Mouse (Mus musculus): ENCODE results near the gene Lyz1. TPM values are rescaled to one million over a fixed set of nuclear protein-coding genes. Genes with fewer than 3 reads are reported as not detected.
"Not testable (repeated sequence)": the region's sequence is repeated elsewhere in the genome, so short reads cannot be mapped to it uniquely, and the experiment has no call there.

Lyz1 gene
- total RNA-seq (2022) = 10 to 100 TPM; 13.9 to 37.6 (median 25.4) TPM

GRCm38 (mm10) chr10:117292671-117293070 lies at the start of gene Lyz1:
TSS of gene Lyz1 (minus strand) at chr10:117292868.
- no peak for DNase-seq

DNA sequence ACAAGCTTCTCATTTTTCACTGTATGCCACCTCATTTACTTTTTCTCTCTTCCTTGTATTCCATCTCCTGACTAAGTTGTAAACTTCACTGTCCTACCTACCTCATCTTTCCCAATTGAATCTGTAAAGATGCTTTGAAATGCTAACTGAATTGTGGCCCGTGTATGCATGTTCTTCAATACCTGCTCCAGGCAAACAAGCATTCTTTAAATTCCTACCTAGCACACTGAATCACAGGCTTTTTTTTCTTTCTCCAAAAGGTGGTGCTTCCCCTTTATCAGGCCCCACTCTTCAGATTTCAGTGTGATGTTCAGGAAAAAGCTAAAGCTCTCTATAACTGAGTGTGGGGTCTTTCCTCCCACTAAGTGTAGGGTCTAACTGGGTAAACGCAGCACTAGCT lies 49.7 kb upstream of the Lyz1 start:
- DNase-seq = no peak

DNA sequence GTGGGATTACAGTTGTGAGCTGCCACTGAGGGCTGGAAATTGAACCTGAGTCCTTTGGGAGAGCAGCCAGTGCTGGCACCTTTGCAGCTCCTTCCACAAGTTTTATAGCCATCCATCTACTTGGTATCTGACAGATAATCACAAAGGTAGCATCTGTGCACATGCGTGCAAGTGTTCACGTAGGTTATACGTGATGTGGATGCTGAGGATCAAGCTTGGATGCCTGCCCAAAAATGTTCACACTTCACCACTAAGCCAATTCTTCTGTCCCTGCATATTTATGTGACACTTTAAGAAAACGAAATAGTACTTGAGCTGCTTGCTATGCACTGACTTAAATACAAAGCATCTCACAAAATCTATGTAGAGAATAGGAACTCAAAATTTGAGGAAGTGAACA lies 48.4 kb upstream of the Lyz1 start:
- DNase-seq = no peak

GRCm38 (mm10) chr10:117339241-117339640 lies 46.6 kb upstream of the Lyz1 start:
- no peak for DNase-seq

DNA sequence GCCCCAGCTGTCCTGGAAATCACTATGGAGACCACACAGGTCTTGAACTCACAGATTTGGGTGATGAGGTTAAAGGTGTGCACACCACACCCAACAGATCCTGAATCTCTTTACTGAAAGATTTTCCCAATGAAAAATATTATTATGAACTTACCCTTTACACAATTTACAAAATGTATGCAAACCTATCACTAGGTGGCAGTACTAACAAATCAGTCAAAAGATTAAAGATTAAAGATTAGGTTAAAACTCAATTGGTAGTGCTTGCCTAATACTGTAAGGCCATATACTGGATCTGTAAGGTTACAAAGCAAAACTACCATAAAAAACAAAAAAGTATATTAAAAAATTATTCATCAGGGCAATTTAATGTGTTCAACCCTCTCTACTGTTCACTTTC lies 45.3 kb upstream of the Lyz1 start:
- DNase-seq = no peak

- no peak for DNase-seq
These were observed 43.0 kb upstream of the Lyz1 start for GRCm38 (mm10) chr10:117335649-117336048.

DNA sequence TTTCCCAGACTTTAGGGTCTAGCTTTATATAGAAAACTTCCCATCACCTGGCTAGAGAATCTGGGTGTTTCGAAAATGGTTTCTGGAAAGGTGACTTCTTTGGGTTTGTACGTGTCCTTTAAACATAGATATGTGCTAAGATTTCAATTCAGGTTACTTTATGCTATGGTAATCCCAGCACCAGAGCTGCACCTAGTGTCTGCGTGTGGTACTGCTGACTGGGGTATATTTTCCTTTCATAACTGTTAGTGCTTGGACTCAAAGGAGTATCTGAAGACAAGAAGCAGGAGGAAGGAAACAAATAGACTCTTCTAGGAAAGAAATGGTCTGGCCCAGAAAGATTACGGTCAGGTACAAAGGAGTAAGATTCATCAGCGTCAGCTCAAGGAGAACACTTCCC lies 37.9 kb upstream of the Lyz1 start:
- no peak for DNase-seq

- no peak for DNase-seq
These were observed 31.1 kb upstream of the Lyz1 start for GRCm38 (mm10) chr10:117323782-117324181.

DNA sequence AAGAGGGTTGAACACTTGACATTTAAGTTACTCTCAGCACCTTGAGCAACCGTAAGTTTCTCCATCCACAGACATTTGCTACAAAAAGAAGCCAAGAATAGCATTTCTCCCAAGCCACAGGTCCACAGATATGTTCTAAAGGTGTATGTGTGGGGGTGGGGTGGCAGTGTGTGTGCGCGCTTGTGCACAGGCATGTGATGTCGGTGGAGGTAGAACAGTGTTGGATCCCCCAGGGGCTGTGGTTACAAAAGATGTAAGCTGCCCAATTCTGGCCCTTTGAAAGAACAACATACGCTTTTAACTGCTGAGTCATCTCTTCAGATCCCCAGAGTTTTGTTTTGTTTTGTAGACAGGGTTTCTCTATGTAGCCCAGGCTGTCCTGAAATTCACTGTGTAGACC lies 30.0 kb upstream of the Lyz1 start:
- no peak for DNase-seq

DNA sequence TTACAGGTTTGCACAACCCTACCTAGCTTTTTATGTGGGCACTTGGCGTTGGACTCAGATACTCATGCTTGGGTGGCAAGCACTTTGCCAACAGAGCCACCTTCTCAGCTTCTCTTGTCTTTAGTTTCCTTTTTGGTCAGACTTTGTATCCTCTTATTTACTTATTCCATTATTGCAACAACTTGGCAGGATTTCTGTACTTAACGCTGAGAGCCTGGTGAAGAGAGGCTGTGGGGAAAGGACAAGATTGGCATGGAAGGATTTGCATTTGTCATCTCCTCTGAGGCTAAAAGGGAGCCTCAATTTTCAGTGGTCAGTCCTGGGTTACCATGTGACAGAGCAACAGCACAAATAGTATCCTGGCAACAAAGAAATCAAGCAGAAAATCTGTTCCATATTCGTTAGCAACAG lies 27.9 kb upstream of the Lyz1 start:
- no peak for DNase-seq

DNA sequence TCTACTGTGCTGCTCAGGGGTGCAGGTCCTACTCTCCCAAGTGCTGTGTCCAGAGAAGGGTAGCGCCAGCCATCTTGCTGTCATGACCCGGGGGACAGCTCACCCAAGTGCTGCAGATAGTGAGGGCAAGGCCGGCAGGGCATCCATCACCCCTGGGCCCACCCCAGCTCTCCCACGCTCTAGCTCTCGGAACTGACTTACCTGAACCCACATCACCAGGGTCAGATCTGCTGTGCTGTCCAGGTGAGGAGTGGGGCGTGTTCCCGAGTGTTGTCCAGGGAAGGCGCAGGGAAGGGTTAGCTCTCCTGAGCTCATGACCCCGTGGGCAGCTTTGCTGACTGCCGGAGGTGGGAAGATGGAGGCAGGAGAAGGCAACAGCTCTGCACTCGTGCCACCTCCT lies 23.7 kb upstream of the Lyz1 start:
- no peak for DNase-seq

DNA sequence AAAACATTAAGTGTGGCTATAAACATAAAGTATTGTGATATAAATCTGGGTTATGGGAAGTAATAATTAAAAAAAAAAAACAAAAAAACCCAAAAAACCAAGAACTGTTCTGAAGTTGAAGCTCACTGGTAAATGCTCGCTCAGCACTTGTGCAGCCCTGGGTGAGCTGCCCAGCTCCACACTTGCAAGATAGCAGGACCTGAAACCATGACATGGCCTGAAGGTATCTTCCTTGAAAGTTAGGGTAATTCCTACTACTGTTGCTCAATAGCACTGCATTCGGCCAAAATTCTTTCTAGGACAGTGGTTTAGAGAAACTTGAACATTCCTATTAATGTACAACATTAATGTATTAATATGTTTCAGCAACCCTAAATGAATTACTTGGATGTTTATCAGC lies 20.5 kb upstream of the Lyz1 start:
- DNase-seq = no peak

DNA sequence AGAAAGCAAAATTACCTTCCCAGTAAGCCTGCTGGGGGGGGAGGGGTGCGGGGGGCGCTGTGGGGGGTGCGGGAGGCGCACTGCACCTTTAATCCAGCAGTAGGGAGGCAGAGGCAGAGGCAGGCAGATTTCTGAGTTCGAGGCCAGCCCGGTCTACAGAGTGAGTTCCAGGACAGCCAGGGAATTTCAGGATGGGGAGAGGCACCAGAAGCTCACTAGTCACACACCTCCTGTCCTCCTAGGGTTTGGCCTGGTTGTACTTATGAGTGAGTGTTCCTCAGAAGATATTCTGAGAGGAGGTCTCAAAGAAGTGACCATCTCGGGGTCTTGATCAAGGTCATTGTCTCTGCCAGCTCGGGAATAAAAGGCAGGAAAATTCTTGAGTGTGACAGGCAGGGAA lies 19.5 kb upstream of the Lyz1 start:
- no peak for DNase-seq

DNA sequence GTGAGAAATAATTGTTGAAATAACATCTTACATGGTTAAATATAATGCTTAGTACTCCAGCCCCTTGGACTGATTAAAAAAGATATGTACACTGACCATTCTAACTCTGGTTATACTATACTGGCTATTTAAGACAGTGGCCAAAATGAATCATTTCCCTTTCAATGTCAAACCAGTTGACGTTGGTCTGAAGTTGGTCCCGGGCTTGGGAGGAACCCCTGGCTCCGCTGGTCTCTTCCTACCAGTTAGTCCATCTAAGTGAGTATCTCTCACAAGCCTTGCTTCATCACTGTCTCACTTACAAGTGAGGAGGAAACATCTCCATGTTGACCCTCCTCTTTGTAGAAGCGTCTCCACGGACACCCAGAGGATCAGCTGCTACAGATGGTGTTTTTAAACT lies 11.7 kb upstream of the Lyz1 start:
- DNase-seq = no peak

- DNase-seq = no peak
These were observed 9.0 kb upstream of the Lyz1 start for GRCm38 (mm10) chr10:117301688-117302087.

GRCm38 (mm10) chr10:117299901-117300520 lies 7.3 kb upstream of the Lyz1 start:
- DNase-seq = no peak

GRCm38 (mm10) chr10:117299106-117299505 lies 6.4 kb upstream of the Lyz1 start:
- DNase-seq = no peak

DNA sequence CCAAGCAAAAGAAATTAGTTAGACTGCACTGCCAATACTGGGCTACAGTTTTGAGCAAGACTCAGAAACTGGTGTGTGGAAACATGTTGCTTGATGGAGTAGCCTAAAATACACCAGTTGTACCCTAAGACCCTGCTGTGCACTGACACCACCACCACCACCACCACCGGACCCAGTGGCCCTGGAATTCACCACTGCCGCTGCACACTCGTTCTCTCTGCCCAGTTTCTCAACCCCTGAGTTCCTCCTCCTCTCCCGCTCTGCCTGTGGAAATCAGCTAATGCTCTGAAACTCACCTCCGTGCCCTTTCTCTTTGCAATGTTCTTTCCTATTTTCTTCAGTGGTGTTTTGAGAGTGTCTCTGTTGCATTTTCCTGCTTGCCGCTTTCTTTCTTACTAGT lies 5.7 kb upstream of the Lyz1 start:
- DNase-seq = no peak

DNA sequence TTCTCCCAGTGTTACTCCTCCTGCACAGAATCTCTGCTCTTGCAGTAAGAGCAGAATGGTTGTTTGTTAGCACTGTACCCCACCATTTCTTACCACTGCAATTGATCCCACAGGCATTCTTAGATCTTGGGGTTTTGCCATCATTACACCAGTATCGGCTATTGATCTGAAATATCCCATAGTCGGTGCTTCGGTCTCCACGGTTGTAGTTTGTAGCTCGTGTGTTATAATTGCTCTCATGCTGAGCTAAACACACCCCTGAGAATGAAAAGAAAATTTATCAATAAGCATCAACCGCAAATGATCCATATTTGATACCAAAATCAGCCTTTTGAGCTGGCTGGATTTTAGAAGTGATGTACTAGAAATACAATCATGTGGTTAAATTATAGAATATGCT lies 1.7 kb downstream of the Lyz1 start:
- not testable (repeated sequence) for DNase-seq

GRCm38 (mm10) chr10:117290046-117290870 lies 2.4 kb downstream of the Lyz1 start:
- no peak for DNase-seq

DNA sequence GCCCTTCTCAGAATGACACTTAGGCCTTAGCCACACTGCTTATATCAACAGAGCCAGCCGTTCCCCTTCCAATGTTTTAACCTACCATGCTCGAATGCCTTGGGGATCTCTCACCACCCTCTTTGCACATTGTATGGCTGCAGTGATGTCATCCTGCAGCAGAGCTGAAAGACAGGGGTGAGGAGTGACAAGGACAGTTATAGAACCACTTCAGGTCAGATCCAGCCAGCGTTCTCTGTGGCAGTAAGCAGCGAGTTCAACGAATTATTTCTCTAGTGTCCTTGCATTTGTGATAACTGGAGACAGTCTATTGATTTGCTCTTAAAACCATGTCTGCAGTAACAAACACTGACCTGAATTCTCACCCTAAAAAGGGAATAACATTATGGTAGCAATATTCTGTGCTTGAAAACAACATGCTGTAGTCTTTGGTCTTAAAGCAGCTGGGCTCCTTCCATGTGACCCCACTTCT lies 3.6 kb downstream of the Lyz1 start:
- not testable (repeated sequence) for DNase-seq

- DNase-seq = no peak
These were observed 4.3 kb downstream of the Lyz1 start for GRCm38 (mm10) chr10:117288197-117289033.

DNA sequence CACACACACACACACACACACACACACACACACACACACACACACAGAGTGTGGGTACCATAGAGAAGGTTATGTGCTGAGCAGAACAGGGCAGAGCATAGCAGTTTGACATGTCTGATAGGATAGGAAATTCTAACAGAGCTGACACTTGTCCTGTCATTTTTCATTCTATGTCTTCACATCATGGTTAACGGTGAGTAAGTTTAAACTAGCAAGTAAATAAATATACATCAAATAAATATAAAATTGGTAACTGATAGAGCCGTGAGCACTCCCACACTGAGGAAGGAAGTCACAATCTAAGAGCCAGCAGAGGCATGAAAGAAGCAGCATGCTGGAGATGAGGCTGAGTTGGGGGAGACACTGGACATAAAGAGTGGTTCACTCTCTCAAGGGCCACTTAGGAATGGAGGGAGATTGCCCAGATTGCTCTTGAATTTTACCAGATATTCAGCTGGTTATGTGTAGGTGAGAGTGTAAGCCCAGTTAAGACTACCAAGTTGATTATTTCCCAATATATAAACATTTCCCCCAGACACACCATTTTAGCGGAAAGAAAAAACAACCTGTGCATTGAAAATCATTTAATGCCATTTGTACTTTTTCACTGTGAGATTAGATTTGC lies 5.3 kb downstream of the Lyz1 start:
- no peak for DNase-seq
